Mouse (Mus musculus) thymus, adult 2 months (tissue): ENCODE data around the gene Trmo.

Source experiments
- CTCF ChIP-seq: fragments of 200-500 bp; IDR thresholded peaks from 2 replicates; pipeline ENCODE4 v1.5.1; 2012; ENCODE audit warnings: mild to moderate bottlenecking, control low read depth, low read length, moderate library complexity, borderline replicate concordance; ENCODE audit not compliant: control insufficient read depth, poor library complexity, insufficient read depth; ENCODE audit errors: extremely low read depth
- POLR2A ChIP-seq: fragments of 200-500 bp; IDR thresholded peaks from 2 replicates; pipeline ENCODE4 v1.6.1; 2012; ENCODE audit warnings: mild to moderate bottlenecking, low read length, control low read depth, moderate library complexity; ENCODE audit not compliant: control insufficient read depth, poor library complexity, insufficient read depth; ENCODE audit errors: extremely low read depth

DNA sequence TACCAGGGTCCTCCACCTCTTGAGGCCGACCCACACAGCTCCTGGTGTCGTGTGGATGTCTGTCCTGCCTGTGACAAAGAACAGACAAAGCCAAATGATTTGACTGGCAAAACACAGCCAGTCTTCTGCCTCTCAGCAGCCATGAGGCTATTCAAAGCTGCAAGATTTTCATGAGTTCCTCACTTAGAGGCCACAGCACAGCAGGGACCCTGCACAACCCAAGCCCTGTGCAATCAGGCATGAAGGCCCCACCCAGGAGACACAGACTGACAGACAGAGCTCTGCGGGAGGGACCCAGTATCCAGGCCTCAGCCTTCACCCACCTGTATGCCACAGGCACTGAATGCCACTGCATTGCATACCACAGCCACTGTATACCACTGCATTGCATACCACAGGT is 60.3 kb downstream of the Trmo start:
- TF ChIP-seq CTCF (no peak), POLR2A (no peak)
